Mouse (Mus musculus) MEL (cell line): ENCODE data around the gene Rbfox3. TPM values are rescaled to one million over a fixed set of nuclear protein-coding genes. Genes with fewer than 3 reads are reported as not detected.

Experiments
- DNase-seq: peaks from one replicate; pipeline ENCODE4 v3.0.0; 2011; ENCODE audit warnings: low read depth, low spot score
- H3K27ac ChIP-seq: 2 replicates; pipeline ENCODE4 v1.5.1; 2012; ENCODE audit warnings: low read depth, mild to moderate bottlenecking, control low read depth, low read length, moderate library complexity; ENCODE audit not compliant: control insufficient read depth
- H3K27me3 ChIP-seq, 2 experiments: fragments of 150-350 bp in 1 of 2; sonication (generic) in 1 of 2; 2 replicates each; pipeline ENCODE4 v1.6.1; 2012; ENCODE audit warnings: low read length in 2 of 2, mild to moderate bottlenecking in 2 of 2, improper control_type of control experiment in 1 of 2, moderate library complexity in 1 of 2; ENCODE audit not compliant: insufficient read depth in 2 of 2, control insufficient read depth in 1 of 2
- H3K36me3 ChIP-seq, 2 experiments: 2 replicates each; pipeline ENCODE4 v1.6.1; 2012 to 2014; ENCODE audit warnings: low read length in 2 of 2, improper control_type of control experiment in 1 of 2, inconsistent platforms in 1 of 2, mild to moderate bottlenecking in 1 of 2; ENCODE audit not compliant: insufficient read depth in 2 of 2, control insufficient read depth in 1 of 2
- H3K4me1 ChIP-seq, 2 experiments: fragments of 150-350 bp in 1 of 2; sonication (generic) in 1 of 2; 2 replicates each; pipeline ENCODE4 v1.6.1; 2012; ENCODE audit warnings: low read length in 2 of 2, improper control_type of control experiment in 1 of 2, mild to moderate bottlenecking in 1 of 2; ENCODE audit not compliant: insufficient read depth in 2 of 2, control insufficient read depth in 1 of 2
- H3K4me3 ChIP-seq, 2 experiments: fragments of 150-350 bp in 1 of 2; sonication (generic) in 1 of 2; 2 replicates each; pipeline ENCODE4 v1.5.1; 2012; ENCODE audit warnings: low read depth in 2 of 2, low read length in 2 of 2, mild to moderate bottlenecking in 2 of 2, moderate library complexity in 2 of 2, control low read depth in 1 of 2, improper control_type of control experiment in 1 of 2; ENCODE audit not compliant: control insufficient read depth in 1 of 2, insufficient read depth in 1 of 2
- H3K79me2 ChIP-seq: 2 replicates; pipeline ENCODE4 v1.6.1; 2012; ENCODE audit warnings: mild to moderate bottlenecking, low read length, moderate library complexity; ENCODE audit not compliant: control insufficient read depth, poor library complexity, insufficient read depth
- H3K9ac ChIP-seq: 2 replicates; pipeline ENCODE4 v1.6.1; 2012; ENCODE audit warnings: low read depth, mild to moderate bottlenecking, control low read depth, low read length, moderate library complexity; ENCODE audit not compliant: control insufficient read depth, poor library complexity, severe bottlenecking
- H3K9me3 ChIP-seq: fragments of 150-350 bp; sonication (generic); replicated peaks from 2 replicates; pipeline ENCODE4 v1.6.1; 2012; ENCODE audit warnings: mild to moderate bottlenecking, low read length, improper control_type of control experiment, moderate library complexity; ENCODE audit not compliant: insufficient read depth
- BHLHE40 ChIP-seq: IDR thresholded peaks from 2 replicates; pipeline ENCODE4 v1.6.1; 2012; ENCODE audit warnings: low read depth, mild to moderate bottlenecking, inconsistent platforms, low read length, improper control_type of control experiment, borderline replicate concordance
- CHD2 ChIP-seq: IDR thresholded peaks from 2 replicates; pipeline ENCODE4 v1.6.1; 2011; ENCODE audit warnings: low read length, improper control_type of control experiment
- CTCF ChIP-seq, 3 experiments: IDR thresholded peaks in 2 of 3; conservative IDR thresholded peaks in 1 of 3; 2 replicates each; pipeline ENCODE4 v1.5.1; 2011 to 2012; ENCODE audit warnings: low read length in 3 of 3, low read depth in 2 of 3, mild to moderate bottlenecking in 2 of 3, improper control_type of control experiment in 1 of 3, inconsistent platforms in 1 of 3, mixed read lengths in 1 of 3, moderate library complexity in 1 of 3; ENCODE audit not compliant: control insufficient read depth in 1 of 3, insufficient read depth in 1 of 3, poor library complexity in 1 of 3, severe bottlenecking in 1 of 3
- GABPA ChIP-seq: IDR thresholded peaks from 2 replicates; pipeline ENCODE4 v1.6.1; 2012; ENCODE audit warnings: low read depth, mild to moderate bottlenecking, inconsistent platforms, low read length, improper control_type of control experiment, moderate library complexity
- GATA1 ChIP-seq: IDR thresholded peaks from 2 replicates; pipeline ENCODE4 v1.6.1; 2011; ENCODE audit warnings: low read depth, low read length, improper control_type of control experiment
- HCFC1 ChIP-seq: IDR thresholded peaks from 2 replicates; pipeline ENCODE4 v1.6.1; 2012; ENCODE audit warnings: low read depth, mild to moderate bottlenecking, inconsistent platforms, low read length, improper control_type of control experiment, moderate library complexity
- JUND ChIP-seq: IDR thresholded peaks from 2 replicates; pipeline ENCODE4 v1.6.1; 2011; ENCODE audit warnings: low read depth, mild to moderate bottlenecking, improper control_type of control experiment, low read length
- KAT2A ChIP-seq: conservative IDR thresholded peaks from 2 replicates; pipeline ENCODE4 v1.6.1; 2012; ENCODE audit warnings: low read depth, low read length, improper control_type of control experiment, inconsistent platforms
- MAX ChIP-seq: IDR thresholded peaks from 2 replicates; pipeline ENCODE4 v1.6.1; 2011; ENCODE audit warnings: low read length, improper control_type of control experiment
- MEF2A ChIP-seq: IDR thresholded peaks from 2 replicates; pipeline ENCODE4 v1.6.1; 2014; ENCODE audit warnings: low read depth, mild to moderate bottlenecking, inconsistent platforms, low read length, improper control_type of control experiment; ENCODE audit not compliant: poor library complexity, insufficient replicate concordance, severe bottlenecking; ENCODE audit errors: extremely low read depth
- MXI1 ChIP-seq: IDR thresholded peaks from 2 replicates; pipeline ENCODE4 v1.6.1; 2011; ENCODE audit warnings: mild to moderate bottlenecking, low read depth, low read length, improper control_type of control experiment
- MYB ChIP-seq: IDR thresholded peaks from 2 replicates; pipeline ENCODE4 v1.6.1; 2011; ENCODE audit warnings: mild to moderate bottlenecking, low read depth, low read length, improper control_type of control experiment
- NELFE ChIP-seq: IDR thresholded peaks from 2 replicates; pipeline ENCODE4 v1.6.1; 2011; ENCODE audit warnings: low read depth, low read length, improper control_type of control experiment
- POLR2AphosphoS2 ChIP-seq: IDR thresholded peaks from 2 replicates; pipeline ENCODE4 v1.6.1; 2011; ENCODE audit warnings: low read length, improper control_type of control experiment
- SIN3A ChIP-seq: IDR thresholded peaks from 2 replicates; pipeline ENCODE4 v1.6.1; 2012; ENCODE audit warnings: low read length, improper control_type of control experiment, inconsistent platforms
- SMC3 ChIP-seq: IDR thresholded peaks from 2 replicates; pipeline ENCODE4 v1.6.1; 2011; ENCODE audit warnings: low read depth, low read length, improper control_type of control experiment
- TAL1 ChIP-seq: IDR thresholded peaks from 2 replicates; pipeline ENCODE4 v1.6.1; 2012; ENCODE audit warnings: mild to moderate bottlenecking, inconsistent platforms, low read length, moderate library complexity, mixed read lengths
- TBP ChIP-seq: IDR thresholded peaks from 2 replicates; pipeline ENCODE4 v1.8.0; 2011; ENCODE audit warnings: low read depth, low read length, improper control_type of control experiment
- USF1 ChIP-seq: IDR thresholded peaks from 2 replicates; pipeline ENCODE4 v1.6.1; 2014; ENCODE audit warnings: low read depth, mild to moderate bottlenecking, inconsistent platforms, low read length, improper control_type of control experiment, moderate library complexity
- USF2 ChIP-seq, 2 experiments: IDR thresholded peaks; 2 replicates each; pipeline ENCODE4 v1.6.1; 2011 to 2012; ENCODE audit warnings: improper control_type of control experiment in 2 of 2, low read length in 2 of 2, borderline replicate concordance in 1 of 2, inconsistent platforms in 1 of 2, low read depth in 1 of 2, mild to moderate bottlenecking in 1 of 2; ENCODE audit not compliant: insufficient read depth in 1 of 2
- ZNF384 ChIP-seq: IDR thresholded peaks from 2 replicates; pipeline ENCODE4 v1.6.1; 2012; ENCODE audit warnings: low read depth, mild to moderate bottlenecking, inconsistent platforms, low read length, improper control_type of control experiment
- polyA plus RNA-seq, 2 experiments: library from polyadenylated mRNA; stranded (reverse) in 1 of 2; unstranded in 1 of 2; fragments of >175 nt in 1 of 2; fragments of >200 nt in 1 of 2; gene quantifications; 2 replicates each; pipeline versions ENCODE4 v1.2.1 to v1.2.4; 2012; ENCODE audit warnings: low replicate concordance in 2 of 2, low read depth in 1 of 2; ENCODE audit not compliant: insufficient read length in 2 of 2, insufficient read depth in 1 of 2, missing spikeins in 1 of 2
- total RNA-seq: library from RNA; depleted of rRNA; stranded (reverse); fragments of 300-350 nt; gene quantifications from 2 replicates; pipeline ENCODE4 v1.2.3, GENCODE M21; 2012

The Rbfox3 gene
- total and polyA plus RNA-seq, 3 experiments, result not detected

DNA sequence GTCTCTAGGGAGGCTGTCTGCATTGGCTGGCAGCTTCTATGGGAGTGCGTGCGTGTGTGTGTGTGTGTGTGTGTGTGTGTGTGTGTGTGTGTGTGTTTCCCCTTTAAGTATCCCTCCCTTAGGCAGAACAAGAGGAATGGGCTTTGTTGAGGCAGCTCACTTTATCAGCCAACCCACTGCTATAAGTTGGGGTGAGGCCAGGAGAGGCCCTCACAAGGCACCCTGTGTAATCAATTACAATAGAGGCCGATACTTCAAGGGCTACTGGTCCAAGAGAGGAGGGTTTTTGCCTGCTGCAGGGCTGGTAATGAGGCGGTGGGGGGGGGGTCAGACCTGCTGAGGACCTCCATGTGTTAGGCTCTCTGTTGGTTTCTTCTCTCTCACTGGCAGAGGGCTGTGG is 357.5 kb downstream of the Rbfox3 start:
- no peaks in the 10 kb centered on the region for H3K79me2 ChIP-seq
- no peak overlapping the region for H3K4me3 ChIP-seq
- H3K27me3 ChIP-seq, result no peaks in the 10 kb centered on the region
- H3K4me1 ChIP-seq, result no peaks in the 10 kb centered on the region
- H3K36me3 ChIP-seq, result no peaks in the 10 kb centered on the region
- no peak overlapping the region for H3K9ac ChIP-seq
- no peak for DNase-seq
- TF ChIP-seq CHD2 (no peak), KAT2A (no peak), POLR2AphosphoS2 (no peak)
- no peak overlapping the region for H3K27ac ChIP-seq
- no peaks in the 10 kb centered on the region for H3K9me3 ChIP-seq

DNA sequence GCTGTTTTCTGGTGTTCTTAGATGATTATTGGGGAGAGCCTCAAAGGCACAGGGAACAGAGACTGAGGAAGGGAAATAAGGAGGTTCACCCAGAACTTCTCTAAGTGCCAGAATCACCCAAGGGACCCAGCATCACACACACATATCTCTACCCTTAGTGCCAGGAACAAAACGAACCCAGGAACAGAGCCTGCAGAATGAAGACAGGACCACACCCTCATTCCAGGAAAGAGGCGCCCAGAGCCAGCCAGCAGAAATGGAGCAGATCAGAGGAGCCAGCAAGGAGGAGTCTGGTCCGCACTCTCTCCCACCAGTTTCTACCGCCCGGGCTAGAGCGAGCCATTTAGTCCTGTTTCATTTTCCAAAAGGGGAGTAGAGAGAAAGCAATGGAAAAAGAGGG is 358.4 kb downstream of the Rbfox3 start:
- TF ChIP-seq TBP, result no peak
- TF ChIP-seq, all 39 proteins: peak for 0
- Histone ChIP-seq H3K9me3 (no peaks in the 10 kb centered on the region), H3K9ac (no peak overlapping the region), H3K36me3 (no peaks in the 10 kb centered on the region), H3K4me3 (no peak overlapping the region), H3K27me3 (no peaks in the 10 kb centered on the region), H3K27ac (no peak overlapping the region), H3K4me1 (no peaks in the 10 kb centered on the region), H3K79me2 (no peaks in the 10 kb centered on the region)
- DNase-seq, result no peak

DNA sequence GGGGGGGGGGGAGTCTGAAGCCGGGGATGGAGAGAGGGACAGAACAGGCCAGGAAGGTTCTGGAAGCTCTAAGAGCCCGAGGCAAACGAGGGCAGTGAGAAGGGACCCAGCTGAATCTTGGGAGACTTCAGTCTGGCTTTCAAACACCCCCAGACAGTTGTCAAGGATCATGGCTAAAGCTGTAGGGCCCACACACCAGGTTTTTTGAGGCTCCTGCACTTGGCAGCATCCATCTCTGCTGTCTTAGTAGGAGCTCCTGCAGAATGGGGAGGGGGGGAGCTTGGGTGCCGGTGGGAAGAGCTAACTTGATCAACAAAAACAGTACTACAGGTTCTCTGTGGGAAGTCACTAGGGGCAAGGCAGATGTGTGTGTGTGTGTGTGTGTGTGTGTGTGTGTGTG is 358.9 kb downstream of the Rbfox3 start:
- Histone ChIP-seq H3K9ac (no peak overlapping the region), H3K4me3 (no peak overlapping the region), H3K9me3 (no peaks in the 10 kb centered on the region), H3K36me3 (no peaks in the 10 kb centered on the region), H3K27me3 (no peaks in the 10 kb centered on the region), H3K79me2 (no peaks in the 10 kb centered on the region), H3K4me1 (no peaks in the 10 kb centered on the region), H3K27ac (no peak overlapping the region)
- no peak for TF ChIP-seq SIN3A
- TF ChIP-seq TAL1, result no peak
- no peak for TF ChIP-seq NELFE
- TF ChIP-seq MXI1, result no peak
- no peak for TF ChIP-seq GABPA
- TF ChIP-seq SMC3, result no peak
- TF ChIP-seq ZNF384, result no peak
- TF ChIP-seq HCFC1, result no peak
- TF ChIP-seq MYB, result no peak
- TF ChIP-seq POLR2AphosphoS2, result no peak
- no peak for TF ChIP-seq JUND
- TF ChIP-seq MAX, result no peak
- TF ChIP-seq USF2 (IDR thresholded peaks at IDR 0.05; ENCODE audit: borderline replicate concordance in 1 of 2, insufficient read depth in 1 of 2, low read depth in 1 of 2, low read length in 2 of 2), result no peak
- no peak for TF ChIP-seq CTCF (IDR thresholded peaks at IDR 0.05 in 2 of 3, conservative IDR thresholded peaks at IDR 0.05 in 1 of 3; ENCODE audit: control insufficient read depth in 1 of 3, insufficient read depth in 1 of 3, low read depth in 2 of 3, low read length in 3 of 3, poor library complexity in 1 of 3, severe bottlenecking in 1 of 3)
- TF ChIP-seq USF1, result no peak
- no peak for TF ChIP-seq BHLHE40
- no peak for TF ChIP-seq MEF2A
- TF ChIP-seq GATA1, result no peak
- no peak for DNase-seq
